Mouse (Mus musculus) embryonic facial prominence, embryonic 14.5 days (tissue): ENCODE data around the gene Map3k7cl. TPM values are rescaled to one million over a fixed set of nuclear protein-coding genes. Genes with fewer than 3 reads are reported as not detected.

ENCODE experiments used
- ATAC-seq: fragments of 200-750 bp; cut with Nextera tagmentation; 2 replicates; pipeline ENCODE4 v1.8.0; 2017; ENCODE audit warnings: low read depth, moderate number of reproducible peaks, moderate TSS enrichment
- DNase-seq: peaks from one replicate; pipeline ENCODE4 v3.0.0-alpha.2; 2015; ENCODE audit warnings: low spot score
- H3K27ac ChIP-seq: fragments of 300-500 bp; sonication (generic); replicated peaks from 2 replicates; pipeline ENCODE4 v1.5.1; 2014; ENCODE audit warnings: low read depth, mild to moderate bottlenecking, low read length, moderate library complexity
- H3K27me3 ChIP-seq: fragments of 300-500 bp; sonication (generic); replicated peaks from 2 replicates; pipeline ENCODE4 v1.6.1; 2014; ENCODE audit warnings: low read length; ENCODE audit not compliant: control insufficient read depth, insufficient read depth
- H3K36me3 ChIP-seq: fragments of 300-500 bp; sonication (generic); 2 replicates; pipeline ENCODE4 v1.6.1; 2014; ENCODE audit warnings: low read length, mixed read lengths; ENCODE audit not compliant: control insufficient read depth, insufficient read depth
- H3K4me1 ChIP-seq: fragments of 300-500 bp; sonication (generic); 2 replicates; pipeline ENCODE4 v1.6.1; 2014; ENCODE audit warnings: antibody characterized with exemption, low read length; ENCODE audit not compliant: control insufficient read depth, insufficient read depth
- H3K4me2 ChIP-seq: fragments of 300-500 bp; sonication (generic); 2 replicates; pipeline ENCODE4 v1.6.1; 2014; ENCODE audit warnings: low read depth, mild to moderate bottlenecking, low read length, moderate library complexity, mixed read lengths
- H3K4me3 ChIP-seq: fragments of 300-500 bp; sonication (generic); 2 replicates; pipeline ENCODE4 v1.5.1; 2014; ENCODE audit warnings: low read depth, mild to moderate bottlenecking, low read length
- H3K9ac ChIP-seq: fragments of 300-500 bp; sonication (generic); 2 replicates; pipeline ENCODE4 v1.6.1; 2014; ENCODE audit warnings: low read depth, mild to moderate bottlenecking, low read length, moderate library complexity, mixed read lengths
- H3K9me3 ChIP-seq: fragments of 300-500 bp; sonication (generic); 2 replicates; pipeline ENCODE4 v1.6.1; 2016; ENCODE audit warnings: low read length; ENCODE audit not compliant: control insufficient read depth
- WGBS: fragments of 180-500 bp; shearing (Covaris S2); extraction: QIAGEN DNeasy Blood & Tissue Kit; methylation state at CpG from one replicate; pipeline ENCODE4 v1.1.7; 2014; 5-methylcytosine and 5-hydroxymethylcytosine counted together
- polyA plus RNA-seq: library from polyadenylated mRNA; unstranded; fragments of >200 nt; fragmentation: Nextera tagmentation; extraction: Ambion mirVana; gene quantifications from 2 replicates; pipeline ENCODE4 v1.2.1, GENCODE M21; 2014

The Map3k7cl gene
- polyA plus RNA-seq, 1 experiment from 2014 or later: 1.9 TPM

DNA sequence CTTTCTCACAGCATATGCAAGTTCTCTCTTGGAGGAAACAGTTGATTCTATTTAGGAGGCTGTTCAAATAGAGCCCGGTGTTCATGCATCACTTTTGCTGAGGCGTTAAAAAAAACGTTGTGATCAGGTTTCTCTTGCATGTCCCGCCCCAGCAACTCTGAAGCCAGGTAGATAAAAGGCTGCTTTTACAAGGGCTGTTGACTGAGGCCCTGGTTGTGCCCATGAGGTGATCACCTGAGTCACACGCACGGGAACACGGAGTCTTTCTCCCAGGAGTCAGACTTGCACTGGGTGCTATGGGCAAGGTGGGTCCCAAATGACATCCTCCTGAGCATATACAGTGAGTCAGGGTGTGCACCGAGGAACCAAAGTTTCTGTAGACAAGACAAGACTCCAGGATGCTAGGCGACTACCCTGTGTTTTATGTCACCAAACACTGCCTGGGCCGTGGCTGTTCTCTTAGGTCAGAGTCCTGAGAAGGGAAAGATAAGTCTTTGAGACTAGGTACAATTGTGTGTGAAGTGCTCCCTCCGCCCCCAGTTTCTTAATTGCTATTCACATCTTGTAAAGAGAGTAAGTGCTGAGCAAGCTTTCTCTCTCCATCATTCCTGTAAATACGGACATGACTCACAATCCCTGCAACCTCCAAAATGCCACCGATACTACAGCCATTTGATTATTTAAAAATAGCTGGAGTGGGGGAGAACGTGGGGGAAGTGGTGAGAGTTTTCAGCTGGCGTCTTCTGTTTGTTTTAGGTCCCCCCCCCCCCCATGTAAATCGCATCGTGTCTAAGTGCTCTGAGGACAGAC lies 49.8 kb downstream of the Map3k7cl start:
- Histone ChIP-seq H3K9me3 (no peaks in the 10 kb centered on the region), H3K9ac (no peak overlapping the region), H3K4me3 (no peak overlapping the region), H3K36me3 (no peaks in the 10 kb centered on the region), H3K4me1 (no peaks in the 10 kb centered on the region; the same call in 1 of the 2 replicates), H3K27ac (no peak overlapping the region), H3K27me3 (no peaks in the 10 kb centered on the region), H3K4me2 (no peak overlapping the region)
- ATAC-seq: no peak
- WGBS: 62% methylated on average over 17 of the region's 17 CpGs
- no peak for DNase-seq

DNA sequence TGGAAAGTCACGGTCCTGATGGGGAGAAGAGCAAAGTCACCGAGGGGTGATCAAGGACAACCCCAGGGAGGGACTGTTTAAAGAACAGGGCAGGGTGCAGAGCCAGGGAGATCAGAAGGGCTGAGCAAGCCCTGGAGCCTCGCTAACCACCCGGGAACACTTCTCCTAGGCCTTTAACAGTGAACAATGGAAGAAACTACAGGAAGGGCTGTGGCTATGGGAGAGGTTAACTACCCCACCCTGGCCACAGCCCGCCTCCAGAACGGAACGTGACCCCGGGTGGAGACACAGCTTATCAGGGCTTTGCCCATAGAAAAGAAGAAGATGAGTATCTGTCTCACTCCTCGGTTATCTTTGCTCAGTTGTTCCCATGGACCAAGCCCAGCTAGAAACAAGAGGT lies 50.9 kb downstream of the Map3k7cl start:
- Histone ChIP-seq H3K9ac (no peak overlapping the region), H3K27ac (no peak overlapping the region), H3K4me1 (no peaks in the 10 kb centered on the region), H3K27me3 (no peaks in the 10 kb centered on the region), H3K9me3 (no peaks in the 10 kb centered on the region), H3K4me2 (no peak overlapping the region), H3K4me3 (no peak overlapping the region), H3K36me3 (no peaks in the 10 kb centered on the region)
- WGBS: 71% methylated on average over 9 of the region's 9 CpGs
- DNase-seq (no peak), ATAC-seq (no peak)

DNA sequence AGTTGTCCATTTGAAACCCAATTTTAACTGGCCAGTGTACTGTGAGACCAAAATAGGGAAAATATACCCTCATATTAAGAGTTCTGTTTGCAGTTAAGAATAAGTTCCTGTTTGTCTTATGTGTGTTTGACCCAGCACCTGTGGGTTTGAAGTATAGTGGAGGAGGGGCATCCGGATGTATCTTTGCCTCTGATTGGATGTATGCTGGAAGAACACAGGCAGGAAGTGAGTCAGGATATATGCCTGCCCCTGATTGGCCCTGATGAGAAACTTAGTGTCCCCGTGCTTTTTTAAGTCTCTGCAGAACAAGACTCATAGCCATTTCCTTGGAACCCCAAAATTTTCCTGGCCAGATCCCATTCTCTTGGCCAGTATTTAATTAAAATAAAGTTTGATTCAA lies 51.8 kb downstream of the Map3k7cl start:
- Histone ChIP-seq H3K27me3 (no peaks in the 10 kb centered on the region), H3K27ac (no peak overlapping the region), H3K36me3 (no peaks in the 10 kb centered on the region), H3K9me3 (no peaks in the 10 kb centered on the region), H3K4me1 (no peaks in the 10 kb centered on the region), H3K9ac (no peak overlapping the region), H3K4me2 (no peak overlapping the region), H3K4me3 (no peak overlapping the region)
- ATAC-seq (no peak), DNase-seq (no peak)
- 75% methylated on average over 2 of the region's 2 CpGs for WGBS

DNA sequence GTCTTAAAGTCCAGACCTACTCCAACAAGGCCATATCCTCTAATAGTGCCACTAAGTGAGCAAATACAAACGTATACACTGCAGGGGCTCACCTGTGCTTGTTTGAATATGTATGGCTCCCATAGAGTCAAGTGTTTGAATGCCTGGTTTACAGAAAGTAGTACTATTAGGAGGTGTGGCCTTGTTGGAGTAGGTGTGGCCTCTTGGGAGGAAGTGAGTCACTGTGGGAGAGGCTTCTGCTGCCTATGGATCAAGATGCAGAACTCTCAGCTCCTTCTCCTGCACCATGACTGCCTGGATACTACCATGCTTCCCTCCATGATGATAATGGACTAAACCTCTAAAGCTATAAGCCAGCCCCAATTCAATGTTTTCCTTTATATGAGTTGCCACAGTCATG lies 54.3 kb downstream of the Map3k7cl start:
- Histone ChIP-seq H3K4me2 (no peak overlapping the region), H3K27ac (no peak overlapping the region), H3K27me3 (no peaks in the 10 kb centered on the region), H3K4me1 (no peaks in the 10 kb centered on the region), H3K9me3 (no peaks in the 10 kb centered on the region), H3K36me3 (no peaks in the 10 kb centered on the region), H3K4me3 (no peak overlapping the region), H3K9ac (no peak overlapping the region)
- DNase-seq (no peak), ATAC-seq (no peak)
- WGBS: 79% methylated on average over 1 of the region's 1 CpGs

DNA sequence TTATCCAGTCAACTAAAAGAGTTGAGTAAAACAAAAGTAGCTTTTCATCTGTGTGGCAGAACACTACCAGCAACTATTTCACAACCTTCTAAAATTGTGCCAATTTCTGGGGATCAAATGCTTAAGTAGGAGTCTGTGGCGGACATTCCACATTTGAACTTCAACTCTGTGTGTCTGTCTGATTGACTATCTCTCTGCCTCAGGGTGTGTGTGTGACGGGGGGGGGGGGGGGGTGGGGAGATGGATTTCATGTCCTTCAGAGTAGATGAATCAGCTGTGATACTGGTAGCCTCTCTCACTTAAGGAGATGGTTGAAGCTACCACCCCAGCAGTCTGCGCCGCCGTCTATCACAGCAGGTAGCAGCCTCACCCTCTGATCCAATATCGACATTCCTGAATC lies 54.8 kb downstream of the Map3k7cl start:
- Histone ChIP-seq H3K27ac (no peak overlapping the region), H3K4me2 (no peak overlapping the region), H3K4me1 (no peaks in the 10 kb centered on the region), H3K27me3 (no peaks in the 10 kb centered on the region), H3K36me3 (no peaks in the 10 kb centered on the region), H3K9me3 (no peaks in the 10 kb centered on the region), H3K4me3 (no peak overlapping the region), H3K9ac (no peak overlapping the region)
- ATAC-seq: no peak
- no peak for DNase-seq
- WGBS: 84% methylated on average over 5 of the region's 6 CpGs

DNA sequence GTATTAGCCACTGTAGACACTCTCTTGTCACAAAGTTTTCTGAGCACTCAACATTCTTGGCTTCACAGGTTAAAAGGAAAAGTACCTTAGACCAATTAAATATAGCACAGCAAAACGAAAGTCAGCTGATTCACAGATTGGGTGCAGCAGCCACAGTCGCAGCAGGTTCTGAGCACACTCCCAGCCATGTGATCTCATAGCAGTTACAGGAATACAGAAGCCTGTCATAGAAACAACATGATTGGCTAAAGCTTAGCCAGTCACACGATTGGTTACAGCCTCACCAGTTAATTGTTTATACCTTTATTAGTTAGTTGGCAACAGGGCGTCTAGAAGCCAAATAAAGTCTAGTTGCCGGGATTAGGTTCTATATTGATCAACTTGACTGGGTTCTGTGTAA lies 57.0 kb downstream of the Map3k7cl start:
- Histone ChIP-seq H3K27me3 (no peaks in the 10 kb centered on the region), H3K4me3 (no peak overlapping the region), H3K4me1 (no peaks in the 10 kb centered on the region), H3K36me3 (no peaks in the 10 kb centered on the region), H3K9ac (no peak overlapping the region), H3K9me3 (no peaks in the 10 kb centered on the region), H3K27ac (no peak overlapping the region), H3K4me2 (no peak overlapping the region)
- ATAC-seq: no peak
- DNase-seq: no peak
- 85% methylated on average over 5 of the region's 5 CpGs for WGBS

DNA sequence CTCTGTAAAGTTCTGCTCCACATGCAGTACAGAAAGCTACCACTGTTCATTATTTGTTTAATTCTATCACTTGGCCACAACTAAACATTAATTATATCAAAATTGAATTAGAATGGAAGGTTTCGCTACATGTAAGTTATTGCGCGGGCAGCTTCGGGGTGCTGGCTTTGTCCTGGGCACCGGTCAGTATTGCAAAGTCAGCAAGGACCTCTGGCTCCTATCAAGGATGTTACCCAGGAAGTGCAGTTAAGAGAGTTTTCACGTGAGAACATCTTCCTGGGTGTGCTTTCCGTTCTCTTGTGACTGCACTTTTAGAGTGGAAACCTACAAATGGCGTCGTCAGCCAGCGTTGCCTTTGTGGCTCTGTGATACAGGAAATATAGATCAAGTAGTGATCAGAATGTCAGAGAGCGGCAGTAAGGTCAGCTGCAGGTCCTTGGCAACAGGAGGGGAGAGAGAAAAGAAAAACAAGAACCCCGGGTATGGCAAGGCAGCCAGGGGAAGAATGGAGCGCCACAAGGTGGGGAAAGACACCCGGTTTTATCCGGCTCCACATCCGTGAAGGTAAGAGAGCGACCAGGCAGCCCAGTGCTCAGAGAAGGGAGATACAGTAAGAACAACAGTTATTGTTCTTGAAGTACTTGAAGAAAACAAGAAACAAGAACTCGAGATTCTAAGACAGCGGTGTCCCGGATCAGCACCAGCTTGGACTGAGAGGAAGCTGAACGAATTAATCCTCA lies 57.6 kb downstream of the Map3k7cl start:
- Histone ChIP-seq H3K9me3 (no peaks in the 10 kb centered on the region), H3K27me3 (no peaks in the 10 kb centered on the region), H3K4me3 (no peak overlapping the region), H3K4me2 (no peak overlapping the region), H3K36me3 (no peaks in the 10 kb centered on the region), H3K9ac (no peak overlapping the region), H3K4me1 (no peaks in the 10 kb centered on the region), H3K27ac (no peak overlapping the region)
- WGBS: 81% methylated on average over 21 of the region's 21 CpGs
- DNase-seq (no peak), ATAC-seq (no peak)

DNA sequence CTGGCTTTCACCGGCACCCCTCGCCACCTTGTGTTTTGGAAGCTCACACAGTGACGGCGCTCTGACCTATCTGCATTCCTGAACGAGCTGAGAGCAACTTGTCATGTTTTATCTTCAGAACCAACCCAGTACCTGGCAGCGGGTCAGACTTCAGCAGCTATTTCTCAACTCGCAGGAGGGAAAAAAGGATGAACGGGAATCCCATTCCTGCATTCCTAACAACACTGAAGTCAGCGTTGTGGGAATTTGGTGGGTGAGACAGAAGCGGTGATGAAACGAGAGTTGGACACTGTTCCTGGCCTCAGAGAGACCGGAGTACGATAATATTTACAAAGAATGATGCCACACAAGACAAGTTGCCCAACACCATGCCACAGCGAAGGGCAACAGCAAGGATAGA lies 58.3 kb downstream of the Map3k7cl start:
- no peaks in the 10 kb centered on the region for H3K4me1 ChIP-seq
- ATAC-seq: no peak
- no peak overlapping the region for H3K4me3 ChIP-seq
- DNase-seq: no peak
- no peak overlapping the region for H3K4me2 ChIP-seq
- 75% methylated on average over 14 of the region's 14 CpGs for WGBS
- H3K36me3 ChIP-seq: no peaks in the 10 kb centered on the region
- no peaks in the 10 kb centered on the region for H3K27me3 ChIP-seq
- no peak overlapping the region for H3K9ac ChIP-seq
- no peak overlapping the region for H3K27ac ChIP-seq
- H3K9me3 ChIP-seq: no peaks in the 10 kb centered on the region
